Mouse (Mus musculus): Measurements from ENCODE around the gene Vasp.

GRCm38 (mm10) chr7:19247511-19247910 lies 24.1 kb downstream of the Vasp start:
- TF ChIP-seq POLR2A (IDR thresholded peaks at IDR 0.05; ENCODE audit: low read depth, low read length) (no peak), CTCF (IDR thresholded peaks at IDR 0.05; ENCODE audit: extremely low read depth, insufficient read depth, insufficient read length, insufficient replicate concordance) (no peak)
